Mouse (Mus musculus): ENCODE measurements around the gene Smg6. TPM values are rescaled to one million over a fixed set of nuclear protein-coding genes. Genes with fewer than 3 reads are reported as not detected.

The Smg6 gene
- polyA plus RNA-seq, 1 experiment from 2014 or later: 16.0 TPM

DNA sequence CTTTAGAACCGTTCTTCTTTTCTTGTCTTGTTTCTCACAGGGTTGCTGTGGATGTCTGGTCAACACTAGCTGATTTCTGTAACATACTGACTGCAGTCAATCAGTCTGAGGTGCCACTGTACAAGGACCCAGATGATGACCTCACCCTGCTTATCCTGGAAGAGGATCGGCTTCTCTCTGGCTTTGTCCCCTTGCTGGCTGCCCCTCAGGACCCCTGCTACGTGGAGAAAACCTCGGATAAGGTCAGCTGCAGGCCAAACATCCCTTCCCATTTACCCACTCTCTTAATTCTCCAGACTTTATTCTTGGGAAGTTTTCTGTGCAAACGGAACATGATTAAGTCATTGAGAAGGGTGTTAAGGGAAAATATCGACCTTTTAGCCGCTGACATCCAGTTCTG is 128.1 kb downstream of the Smg6 start:
- ATAC-seq (ENCODE audit: low FRiP score) (no peak), DNase-seq (ENCODE audit: low spot score, missing footprints) (no peak)
- Histone ChIP-seq H3K36me3 (ENCODE audit: control insufficient read depth, insufficient read depth, low read length) (no peaks in the 10 kb centered on the region), H3K4me2 (no peak overlapping the region), H3K9me3 (ENCODE audit: control insufficient read depth, low read length) (no peaks in the 10 kb centered on the region), H3K27me3 (ENCODE audit: control insufficient read depth, insufficient read depth, low read length) (no peaks in the 10 kb centered on the region), H3K4me1 (ENCODE audit: control insufficient read depth, insufficient read depth, low read length) (no peaks in the 10 kb centered on the region), H3K27ac (ENCODE audit: low read depth, low read length) (no peak overlapping the region), H3K9ac (ENCODE audit: low read length) (no peak overlapping the region), H3K4me3 (ENCODE audit: low read depth, low read length) (no peak overlapping the region)
- WGBS: 71% methylated on average over 7 of the region's 7 CpGs

DNA sequence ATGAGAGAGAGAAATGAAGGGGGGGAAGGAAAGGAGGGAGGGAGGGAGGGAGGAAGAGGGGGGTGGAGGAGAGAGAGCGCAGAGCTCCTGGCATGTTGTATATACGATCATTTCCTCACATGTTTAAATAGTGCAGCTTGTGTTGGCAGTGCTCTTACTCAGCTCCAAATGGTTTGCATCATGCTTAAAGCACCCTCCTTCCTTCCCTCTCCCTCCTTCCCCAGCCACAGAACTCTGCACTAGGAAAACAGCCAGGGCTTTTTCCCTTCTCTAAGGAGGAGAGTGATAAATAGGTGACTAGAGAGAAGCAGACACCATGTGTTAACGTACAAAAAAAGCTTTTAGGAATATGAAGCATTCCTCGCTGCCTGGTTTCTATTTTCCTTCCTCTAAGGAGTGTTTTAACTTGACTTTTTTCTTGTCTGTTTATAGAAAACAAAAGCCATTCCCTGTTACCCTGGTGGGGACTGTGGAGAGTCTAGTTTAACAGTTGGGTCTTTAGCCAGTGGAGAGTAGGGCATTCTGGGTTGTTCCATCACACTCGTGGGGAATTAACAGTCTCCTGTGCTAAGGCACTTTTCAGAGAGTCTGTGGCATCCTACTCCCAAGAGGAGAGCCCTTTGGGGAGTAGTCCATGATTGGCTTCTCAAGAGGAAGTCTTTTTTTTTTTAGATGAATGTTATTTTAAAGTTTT is 128.7 kb downstream of the Smg6 start:
- no peaks in the 10 kb centered on the region for H3K4me1 ChIP-seq (ENCODE audit: control insufficient read depth, insufficient read depth, low read length)
- no peak overlapping the region for H3K4me3 ChIP-seq (ENCODE audit: low read depth, low read length)
- DNase-seq (ENCODE audit: low spot score, missing footprints) (no peak), ATAC-seq (ENCODE audit: low FRiP score) (no peak)
- H3K9ac ChIP-seq (ENCODE audit: low read length): no peak overlapping the region
- no peaks in the 10 kb centered on the region for H3K9me3 ChIP-seq (ENCODE audit: control insufficient read depth, low read length)
- WGBS: 75% methylated on average over 5 of the region's 5 CpGs
- H3K36me3 ChIP-seq (ENCODE audit: control insufficient read depth, insufficient read depth, low read length): no peaks in the 10 kb centered on the region
- no peaks in the 10 kb centered on the region for H3K27me3 ChIP-seq (ENCODE audit: control insufficient read depth, insufficient read depth, low read length)
- no peak overlapping the region for H3K4me2 ChIP-seq
- H3K27ac ChIP-seq (ENCODE audit: low read depth, low read length): no peak overlapping the region

DNA sequence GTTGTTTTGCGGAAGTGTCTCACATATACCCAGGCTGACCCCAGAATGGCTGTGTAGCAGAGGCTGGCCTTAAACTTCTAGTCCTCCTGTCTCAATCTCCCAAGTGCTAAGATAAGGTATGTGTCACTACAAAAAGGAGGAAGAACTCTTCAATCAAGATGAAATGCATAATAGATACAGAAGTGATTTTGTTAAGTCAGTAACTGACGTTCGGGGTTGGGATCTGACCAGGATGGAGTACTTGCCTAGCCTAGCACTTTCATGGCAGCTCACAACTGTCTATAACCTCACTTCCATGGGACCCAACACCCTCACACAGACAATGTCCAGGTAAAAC is 129.2 kb downstream of the Smg6 start:
- WGBS: 91% methylated on average over 3 of the region's 3 CpGs
- Histone ChIP-seq H3K4me1 (ENCODE audit: control insufficient read depth, insufficient read depth, low read length) (no peaks in the 10 kb centered on the region), H3K27me3 (ENCODE audit: control insufficient read depth, insufficient read depth, low read length) (no peaks in the 10 kb centered on the region), H3K9ac (ENCODE audit: low read length) (no peak overlapping the region), H3K36me3 (ENCODE audit: control insufficient read depth, insufficient read depth, low read length) (no peaks in the 10 kb centered on the region), H3K27ac (ENCODE audit: low read depth, low read length) (no peak overlapping the region), H3K4me2 (no peak overlapping the region), H3K4me3 (ENCODE audit: low read depth, low read length) (no peak overlapping the region), H3K9me3 (ENCODE audit: control insufficient read depth, low read length) (no peaks in the 10 kb centered on the region)
- no peak for ATAC-seq (ENCODE audit: low FRiP score)
- DNase-seq (ENCODE audit: low spot score, missing footprints): no peak

DNA sequence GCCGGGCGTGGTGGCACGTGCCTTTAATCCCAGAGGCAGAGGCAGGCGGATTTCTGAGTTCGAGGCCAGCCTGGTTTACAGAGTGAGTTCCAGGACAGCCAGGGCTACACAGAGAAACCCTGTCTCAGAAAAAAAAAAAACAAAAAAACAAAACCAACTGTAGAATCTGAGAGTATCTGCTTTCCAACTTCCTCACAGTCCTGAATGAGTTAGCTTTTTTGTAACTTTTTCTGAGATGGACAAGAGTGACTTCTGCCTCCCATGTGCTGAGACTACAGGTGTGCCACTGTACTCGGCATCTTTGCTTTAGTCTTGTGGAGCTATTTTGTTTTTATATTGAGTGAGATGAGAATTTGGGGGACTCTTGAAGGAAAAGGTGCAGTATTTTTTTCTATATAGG is 137.0 kb downstream of the Smg6 start:
- Histone ChIP-seq H3K27ac (ENCODE audit: low read depth, low read length) (no peak overlapping the region), H3K4me2 (no peak overlapping the region), H3K36me3 (ENCODE audit: control insufficient read depth, insufficient read depth, low read length) (no peaks in the 10 kb centered on the region), H3K9me3 (ENCODE audit: control insufficient read depth, low read length) (no peaks in the 10 kb centered on the region), H3K4me3 (ENCODE audit: low read depth, low read length) (no peak overlapping the region), H3K9ac (ENCODE audit: low read length) (no peak overlapping the region), H3K4me1 (ENCODE audit: control insufficient read depth, insufficient read depth, low read length) (no peaks in the 10 kb centered on the region), H3K27me3 (ENCODE audit: control insufficient read depth, insufficient read depth, low read length) (no peaks in the 10 kb centered on the region)
- no peak for ATAC-seq (ENCODE audit: low FRiP score)
- DNase-seq (ENCODE audit: low spot score, missing footprints): no peak
- WGBS: 94% methylated on average over 6 of the region's 6 CpGs

DNA sequence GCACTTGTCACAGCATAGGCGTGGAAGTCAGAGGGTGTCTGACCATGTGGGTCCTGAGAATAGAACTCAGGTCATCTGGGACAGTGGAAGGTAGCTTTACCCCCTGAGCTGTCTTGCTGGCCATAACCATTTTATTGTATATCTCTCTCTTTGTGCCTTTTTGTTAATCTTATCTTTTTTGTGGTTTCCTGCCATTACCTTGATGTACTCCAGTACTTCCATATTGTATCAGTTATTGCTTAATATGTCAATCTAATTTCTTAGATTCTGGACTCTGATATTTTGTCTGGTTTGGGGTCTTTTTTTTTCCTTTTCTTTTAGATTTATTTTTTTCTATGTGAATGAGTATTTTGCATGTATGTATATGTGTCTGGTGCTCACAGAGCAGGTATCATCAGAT is 138.6 kb downstream of the Smg6 start:
- WGBS: 100% methylated on average over 1 of the region's 1 CpGs
- Histone ChIP-seq H3K4me3 (ENCODE audit: low read depth, low read length) (no peak overlapping the region), H3K9ac (ENCODE audit: low read length) (no peak overlapping the region), H3K9me3 (ENCODE audit: control insufficient read depth, low read length) (no peaks in the 10 kb centered on the region), H3K27me3 (ENCODE audit: control insufficient read depth, insufficient read depth, low read length) (no peaks in the 10 kb centered on the region), H3K27ac (ENCODE audit: low read depth, low read length) (no peak overlapping the region), H3K4me1 (ENCODE audit: control insufficient read depth, insufficient read depth, low read length) (no peaks in the 10 kb centered on the region), H3K36me3 (ENCODE audit: control insufficient read depth, insufficient read depth, low read length) (no peaks in the 10 kb centered on the region), H3K4me2 (no peak overlapping the region)
- ATAC-seq (ENCODE audit: low FRiP score) (no peak), DNase-seq (ENCODE audit: low spot score, missing footprints) (no peak)

DNA sequence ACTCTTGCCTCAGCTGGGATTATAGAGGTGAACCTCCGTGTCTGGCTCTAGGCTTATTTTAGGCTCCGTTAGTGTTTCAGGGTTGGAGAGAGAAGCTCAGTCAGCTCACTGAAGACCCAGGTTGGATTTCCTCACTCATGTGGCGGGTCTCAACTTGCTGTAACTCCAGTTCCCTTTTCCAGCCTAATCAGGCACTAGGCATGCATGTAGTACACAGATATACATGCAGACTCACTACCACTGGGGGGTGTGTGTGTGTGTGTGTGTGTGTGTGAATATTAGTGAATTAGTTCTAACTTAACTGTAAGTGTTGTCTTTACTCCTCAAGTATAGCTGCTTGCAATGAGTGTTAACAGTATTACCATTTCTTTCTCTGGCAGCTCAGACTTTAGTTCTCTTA is 145.7 kb downstream of the Smg6 start:
- no peak for ATAC-seq (ENCODE audit: low FRiP score)
- 91% methylated on average over 3 of the region's 3 CpGs for WGBS
- Histone ChIP-seq H3K4me2 (no peak overlapping the region), H3K4me1 (ENCODE audit: control insufficient read depth, insufficient read depth, low read length) (no peaks in the 10 kb centered on the region), H3K4me3 (ENCODE audit: low read depth, low read length) (no peak overlapping the region), H3K27ac (ENCODE audit: low read depth, low read length) (no peak overlapping the region), H3K27me3 (ENCODE audit: control insufficient read depth, insufficient read depth, low read length) (no peaks in the 10 kb centered on the region), H3K36me3 (ENCODE audit: control insufficient read depth, insufficient read depth, low read length) (no peaks in the 10 kb centered on the region), H3K9me3 (ENCODE audit: control insufficient read depth, low read length) (no peaks in the 10 kb centered on the region), H3K9ac (ENCODE audit: low read length) (no peak overlapping the region)
- no peak for DNase-seq (ENCODE audit: low spot score, missing footprints)

DNA sequence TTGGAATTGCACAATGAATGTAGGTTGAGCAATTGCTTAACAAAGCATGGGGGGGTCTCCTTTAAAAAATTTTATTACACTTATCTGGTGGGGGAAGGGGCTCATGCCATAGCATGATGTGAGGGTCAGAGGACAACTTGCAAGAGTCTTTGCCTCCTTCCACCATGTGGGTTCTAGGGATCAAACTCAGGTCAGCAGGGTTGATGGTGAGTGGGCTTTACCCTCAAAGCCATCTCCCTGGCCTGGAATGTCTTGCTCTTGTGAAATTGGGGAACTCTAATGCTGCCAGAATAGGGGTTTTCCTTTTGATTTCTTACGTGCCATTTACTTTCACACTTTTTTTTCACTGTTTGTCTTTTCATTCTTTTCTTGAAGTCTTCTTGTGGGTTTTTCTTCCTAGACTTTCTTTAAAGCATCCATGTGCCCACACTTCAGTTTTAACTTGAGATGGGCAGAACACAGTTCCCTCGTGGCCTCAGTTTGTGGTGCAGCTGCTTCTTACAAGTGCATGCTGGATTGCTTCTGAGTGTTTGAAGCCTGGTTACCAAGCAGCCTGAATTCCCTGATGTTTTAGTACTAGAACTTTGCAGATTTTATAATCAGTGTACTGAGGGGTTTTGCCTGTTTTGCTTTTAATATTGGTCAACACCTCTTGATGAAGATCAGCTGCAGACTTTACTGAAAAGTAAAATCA is 147.5 kb downstream of the Smg6 start:
- WGBS: 74% methylated on average over 2 of the region's 2 CpGs
- DNase-seq (ENCODE audit: low spot score, missing footprints): no peak
- Histone ChIP-seq H3K36me3 (ENCODE audit: control insufficient read depth, insufficient read depth, low read length) (no peaks in the 10 kb centered on the region), H3K4me3 (ENCODE audit: low read depth, low read length) (no peak overlapping the region), H3K9ac (ENCODE audit: low read length) (no peak overlapping the region), H3K4me2 (no peak overlapping the region), H3K4me1 (ENCODE audit: control insufficient read depth, insufficient read depth, low read length) (no peaks in the 10 kb centered on the region), H3K9me3 (ENCODE audit: control insufficient read depth, low read length) (no peaks in the 10 kb centered on the region), H3K27me3 (ENCODE audit: control insufficient read depth, insufficient read depth, low read length) (no peaks in the 10 kb centered on the region), H3K27ac (ENCODE audit: low read depth, low read length) (no peak overlapping the region)
- no peak for ATAC-seq (ENCODE audit: low FRiP score)

DNA sequence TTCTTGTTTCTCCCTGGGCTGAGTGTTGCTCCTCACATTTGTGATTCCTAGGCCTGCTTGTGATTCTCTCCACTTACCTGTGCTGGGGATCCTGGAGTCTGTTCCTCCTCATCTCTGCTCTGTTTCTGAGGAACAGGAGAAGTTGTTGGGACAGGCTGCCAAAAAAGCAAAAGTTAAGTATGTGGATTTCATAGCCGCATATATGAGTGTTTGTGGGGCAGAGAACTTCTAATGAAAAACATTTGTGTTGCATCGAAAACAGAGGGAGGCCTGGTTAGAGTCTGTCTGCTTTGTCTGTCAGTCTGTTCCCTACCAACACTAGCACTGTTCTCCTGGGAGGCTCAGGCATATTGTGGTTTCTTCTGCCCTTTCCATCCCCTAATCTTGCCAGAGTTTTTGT is 148.1 kb downstream of the Smg6 start:
- Histone ChIP-seq H3K9me3 (ENCODE audit: control insufficient read depth, low read length) (no peaks in the 10 kb centered on the region), H3K9ac (ENCODE audit: low read length) (no peak overlapping the region), H3K4me2 (no peak overlapping the region), H3K27ac (ENCODE audit: low read depth, low read length) (no peak overlapping the region), H3K4me1 (ENCODE audit: control insufficient read depth, insufficient read depth, low read length) (no peaks in the 10 kb centered on the region), H3K4me3 (ENCODE audit: low read depth, low read length) (no peak overlapping the region), H3K27me3 (ENCODE audit: control insufficient read depth, insufficient read depth, low read length) (no peaks in the 10 kb centered on the region), H3K36me3 (ENCODE audit: control insufficient read depth, insufficient read depth, low read length) (no peaks in the 10 kb centered on the region)
- no peak for DNase-seq (ENCODE audit: low spot score, missing footprints)
- WGBS: 85% methylated on average over 2 of the region's 2 CpGs
- ATAC-seq (ENCODE audit: low FRiP score): no peak

DNA sequence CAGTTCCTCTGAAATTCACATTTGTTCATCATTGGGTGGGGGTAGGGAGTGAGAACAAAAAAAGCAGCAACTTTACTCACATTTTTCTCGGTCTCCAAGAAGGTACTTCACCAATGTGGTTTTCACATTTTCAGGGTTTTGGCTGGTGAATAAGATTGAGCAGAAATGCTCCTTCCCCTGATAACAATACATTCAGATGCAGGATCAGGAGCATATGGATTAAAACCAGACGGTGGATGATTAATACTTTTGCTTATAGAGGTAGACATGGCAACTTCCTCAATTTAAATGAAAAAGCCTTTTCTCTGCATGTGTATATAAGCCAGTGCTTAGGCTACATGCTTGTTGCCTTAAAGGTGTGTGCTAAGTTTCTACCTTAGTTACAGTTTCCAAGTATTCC is 148.9 kb downstream of the Smg6 start:
- WGBS: 73% methylated on average over 2 of the region's 2 CpGs
- DNase-seq (ENCODE audit: low spot score, missing footprints): no peak
- Histone ChIP-seq H3K36me3 (ENCODE audit: control insufficient read depth, insufficient read depth, low read length) (no peaks in the 10 kb centered on the region), H3K27ac (ENCODE audit: low read depth, low read length) (no peak overlapping the region), H3K9me3 (ENCODE audit: control insufficient read depth, low read length) (no peaks in the 10 kb centered on the region; the same call in 1 of the 2 replicates), H3K4me2 (no peak overlapping the region), H3K4me3 (ENCODE audit: low read depth, low read length) (no peak overlapping the region), H3K9ac (ENCODE audit: low read length) (no peak overlapping the region), H3K27me3 (ENCODE audit: control insufficient read depth, insufficient read depth, low read length) (no peaks in the 10 kb centered on the region), H3K4me1 (ENCODE audit: control insufficient read depth, insufficient read depth, low read length) (no peaks in the 10 kb centered on the region)
- ATAC-seq (ENCODE audit: low FRiP score): no peak
